Mouse (Mus musculus): ENCODE measurements around the gene Rpl37a.

Gene Rpl37a

DNA sequence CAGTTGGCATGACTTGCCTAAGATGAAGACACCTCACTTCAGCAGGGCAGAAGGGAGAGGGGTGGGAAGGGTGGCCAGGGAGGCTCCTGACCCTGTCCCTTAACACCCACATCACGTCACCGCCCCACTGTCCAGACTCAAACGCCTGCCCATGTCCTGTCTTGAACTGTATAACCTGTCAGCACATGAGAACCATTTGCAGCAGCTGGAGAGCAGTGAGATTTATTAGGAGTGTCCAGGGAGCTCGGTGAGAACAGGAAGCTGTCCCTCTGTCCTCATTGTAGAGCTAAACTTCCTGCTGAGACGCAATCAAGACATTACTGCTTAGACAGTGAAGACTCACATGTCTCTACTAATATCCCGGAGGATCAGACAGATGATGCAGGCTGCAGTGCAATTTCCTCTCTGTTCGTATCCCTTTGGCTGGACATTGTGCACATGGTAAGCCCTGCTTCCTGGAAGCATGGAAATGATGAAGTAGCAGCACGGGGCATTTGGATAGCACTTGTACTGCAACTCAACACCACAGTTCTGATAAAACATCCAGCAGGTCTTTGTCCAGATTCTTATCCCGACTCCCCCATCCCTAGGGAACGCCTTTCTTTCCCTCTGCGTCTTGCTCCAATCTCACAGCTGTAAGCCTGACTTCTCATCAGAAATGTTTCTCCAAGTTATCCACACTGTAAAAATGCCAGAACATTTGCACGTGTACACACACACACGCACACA is 25.5 kb downstream of the Rpl37a start:
- DNase-seq (ENCODE audit: low spot score in 2 of 2): no peak

DNA sequence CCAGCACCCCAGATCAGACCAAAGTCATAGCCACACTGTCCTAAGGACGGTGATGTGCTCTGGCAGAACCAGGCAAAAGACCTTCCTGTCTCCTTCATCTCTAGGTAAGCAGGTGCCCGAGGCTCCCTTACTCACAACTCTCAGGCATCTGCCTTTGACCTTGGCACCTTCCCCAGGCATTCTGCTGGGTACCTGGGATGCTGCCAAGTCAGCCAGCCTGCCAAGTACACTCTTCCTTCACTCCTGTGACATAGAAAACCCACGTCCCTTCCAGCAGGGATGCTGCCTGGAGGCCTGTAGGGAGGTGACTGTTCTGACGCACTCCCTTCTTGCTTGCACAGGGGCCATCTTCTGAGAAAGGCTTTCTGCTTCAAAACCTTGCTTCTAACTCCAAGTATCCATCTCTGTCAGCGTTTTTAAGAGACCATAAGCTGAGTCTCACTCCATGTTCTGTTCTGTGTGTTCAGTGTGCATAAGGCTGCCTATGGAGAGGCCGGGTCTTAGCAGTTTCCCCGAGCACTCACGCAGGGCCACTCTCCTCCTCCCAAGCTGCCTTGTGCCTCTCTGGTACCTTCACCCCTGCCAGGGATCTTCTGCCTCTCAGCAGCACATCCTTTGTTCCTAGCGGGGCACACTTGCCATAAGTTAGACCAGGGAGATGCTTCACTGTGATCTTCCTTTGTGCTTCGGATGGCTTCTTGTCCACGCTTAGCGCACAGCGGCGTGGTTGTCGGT is 28.0 kb downstream of the Rpl37a start:
- DNase-seq (ENCODE audit: low spot score in 2 of 2): peak in 1 of 2 experiments; percentile 15

- DNase-seq (ENCODE audit: low spot score in 2 of 2): peak; percentile 28 to 32
These were observed 28.6 kb downstream of the Rpl37a start for GRCm38 (mm10) chr1:72739681-72740063.

- DNase-seq (ENCODE audit: low spot score in 2 of 2): no peak
These were observed 30.3 kb downstream of the Rpl37a start for GRCm38 (mm10) chr1:72741406-72741805.

GRCm38 (mm10) chr1:72744816-72745506 is 33.9 kb downstream of the Rpl37a start:
- DNase-seq (ENCODE audit: low spot score in 2 of 2): no peak

GRCm38 (mm10) chr1:72746382-72746781 is 35.3 kb downstream of the Rpl37a start:
- DNase-seq (ENCODE audit: low spot score in 2 of 2): peak; percentile 60 to 80

DNA sequence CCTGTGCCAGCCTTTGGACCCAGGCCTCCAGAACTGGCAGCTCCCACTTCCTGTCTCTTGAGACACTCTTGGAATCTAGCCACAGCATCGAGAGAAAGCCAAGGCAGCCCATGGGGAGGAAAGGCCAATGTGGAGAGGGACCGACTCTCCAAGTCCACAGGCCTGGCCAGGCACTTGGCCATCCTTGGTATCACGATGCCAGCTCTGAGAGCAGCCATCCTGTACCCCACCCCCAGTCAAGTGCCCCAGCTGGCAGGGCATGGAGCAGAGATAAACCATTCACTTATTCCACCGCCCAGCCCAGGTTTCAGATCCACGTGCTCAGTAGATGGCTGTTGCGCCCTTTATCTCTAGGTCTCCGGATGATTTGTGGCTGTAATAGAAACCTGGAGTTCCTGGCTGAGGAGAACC is 40.3 kb downstream of the Rpl37a start:
- peak in 1 of 2 experiments; percentile 5 for DNase-seq (ENCODE audit: low spot score in 2 of 2)

- no peak for DNase-seq (ENCODE audit: low spot score in 2 of 2)
These were observed 42.1 kb downstream of the Rpl37a start for GRCm38 (mm10) chr1:72753211-72753610.

DNA sequence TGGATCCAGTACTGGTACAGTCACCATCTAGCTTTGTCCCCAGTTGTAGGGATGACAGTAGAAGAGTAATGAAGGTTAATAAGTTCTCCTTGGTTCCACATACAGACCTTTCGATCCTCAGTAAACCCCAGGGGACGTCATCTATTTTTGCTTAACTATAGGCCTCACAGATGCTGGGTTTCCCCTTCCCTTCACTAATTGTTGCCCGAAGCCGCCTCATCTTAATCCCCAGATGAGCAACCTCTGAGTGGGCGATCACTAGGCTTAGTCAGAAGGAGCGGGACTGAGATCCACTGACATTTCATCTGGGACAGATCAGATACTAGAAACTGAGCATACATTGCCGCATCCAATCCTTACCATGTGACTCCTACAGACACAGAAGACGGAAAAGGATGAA is 44.1 kb downstream of the Rpl37a start:
- DNase-seq (ENCODE audit: low spot score in 2 of 2): no peak

DNA sequence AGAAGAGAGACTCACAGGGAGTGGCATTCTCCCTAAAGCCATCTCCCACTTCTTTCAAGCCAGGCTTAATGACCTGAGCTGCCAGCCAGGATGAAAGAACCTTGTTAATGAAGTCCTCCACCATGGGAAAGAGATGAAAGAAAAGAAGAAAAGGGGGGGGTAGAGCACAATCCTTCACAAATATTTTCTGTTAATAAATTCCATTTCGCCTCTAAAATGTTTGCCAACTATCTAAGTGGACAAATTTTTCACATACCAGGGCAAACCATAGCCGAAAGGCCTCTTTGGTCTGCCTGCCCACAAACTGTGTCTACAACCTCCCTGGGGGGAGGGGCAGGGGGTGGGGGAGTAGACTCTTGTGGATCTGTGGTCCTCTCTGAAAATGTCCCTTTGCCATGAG is 44.7 kb downstream of the Rpl37a start:
- no peak for DNase-seq (ENCODE audit: low spot score in 2 of 2)

- DNase-seq (ENCODE audit: low spot score in 2 of 2): no peak
These were observed 48.7 kb downstream of the Rpl37a start for GRCm38 (mm10) chr1:72759758-72760157.
